Comparison of ENCODE assay signal across 22 mouse cellular contexts in genomic region chr1:143265216-143265615, GRCm38 (mm10).
A peak's percentile ranks its signal among the peaks of the same experiment; 100 is the strongest.
DNase-seq lines count a peak whose midpoint lies in the region; ATAC-seq and TF ChIP-seq lines count a peak whose summit lies in the region.
"Had no signal": no experiment of that assay in that cellular context is flagged by ENCODE, and none has a peak within 500 bp of the region (broad histone marks: within the 10 kb centered on the region; RNA-seq: fewer than 3 reads in every experiment).

No protein-coding gene starts in this region.

- peak; percentile 31; the same call in 1 of the 2 replicates for ATAC-seq in midbrain, embryonic 11.5 days (ENCODE audit: low FRiP score)
- ATAC-seq in midbrain, postnatal 0 days (ENCODE audit: low FRiP score), result no peak
- ATAC-seq in midbrain, embryonic 14.5 days (ENCODE audit: low FRiP score, low TSS enrichment), result peak; percentile 79
- ATAC-seq: hindbrain, postnatal 0 days; intestine, embryonic 16.5 days; liver, embryonic 12.5 days had no signal

- no peak overlapping the region for H3K9ac ChIP-seq in midbrain, embryonic 11.5 days (ENCODE audit: low read length)
- H3K9ac ChIP-seq in midbrain, postnatal 0 days (replicated peaks; ENCODE audit: low read length, poor library complexity, severe bottlenecking), result no peak overlapping the region
- no peak overlapping the region for H3K9ac ChIP-seq in CH12.LX (ENCODE audit: insufficient read depth, low read depth)
- H3K9ac ChIP-seq in midbrain, embryonic 14.5 days (replicated peaks; ENCODE audit: low read length), result no peak overlapping the region
- H3K9ac ChIP-seq: heart, embryonic 15.5 days; limb, embryonic 13.5 days; liver, embryonic 12.5 days had no signal

- WGBS in midbrain, embryonic 11.5 days, result 72% methylated on average over 4 of the region's 4 CpGs
- WGBS in midbrain, postnatal 0 days, result 45% methylated on average over 4 of the region's 4 CpGs
- WGBS in midbrain, embryonic 14.5 days, result 42% methylated on average over 4 of the region's 4 CpGs

- no peak overlapping the region for H3K4me2 ChIP-seq in midbrain, embryonic 11.5 days
- no peak overlapping the region for H3K4me2 ChIP-seq in midbrain, postnatal 0 days (ENCODE audit: low read depth, low read length, poor library complexity, severe bottlenecking)
- no peak overlapping the region; the same call in 1 of the 2 replicates for H3K4me2 ChIP-seq in CH12.LX (ENCODE audit: insufficient read depth, low read depth, poor library complexity, severe bottlenecking)
- no peak overlapping the region for H3K4me2 ChIP-seq in midbrain, embryonic 14.5 days (ENCODE audit: low read length)
- H3K4me2 ChIP-seq: heart, embryonic 15.5 days; limb, embryonic 13.5 days; liver, embryonic 12.5 days had no signal

- TF ChIP-seq EP300 in CH12.LX (IDR thresholded peaks at IDR 0.05; ENCODE audit: low read length), result no peak

- H3K4me1 ChIP-seq in midbrain, embryonic 11.5 days (ENCODE audit: control insufficient read depth, insufficient read depth, low read length), result no peaks in the 10 kb centered on the region
- H3K4me1 ChIP-seq in midbrain, postnatal 0 days (ENCODE audit: insufficient read depth, low read length), result no peaks in the 10 kb centered on the region
- H3K4me1 ChIP-seq in CH12.LX (ENCODE audit: control insufficient read depth in 1 of 2, insufficient read depth in 2 of 2), result peaks cover 0 to 7% of the 10 kb centered on the region in 2 experiments; a peak in 2 of 4 replicates
- no peaks in the 10 kb centered on the region for H3K4me1 ChIP-seq in midbrain, embryonic 14.5 days (ENCODE audit: control insufficient read depth, insufficient read depth, low read length)
- H3K4me1 ChIP-seq: embryonic facial prominence, embryonic 10.5 days; heart, embryonic 15.5 days; limb, embryonic 13.5 days; liver, embryonic 12.5 days had no signal

- TF ChIP-seq CTCF in midbrain, postnatal 0 days (IDR thresholded peaks at IDR 0.05), result no peak
- no peak for TF ChIP-seq CTCF in CH12.LX (conservative IDR thresholded peaks at IDR 0.05 in 1 of 2, IDR thresholded peaks at IDR 0.05 in 1 of 2; ENCODE audit: low read depth in 2 of 2, low read length in 2 of 2)
- no peak for TF ChIP-seq CTCF in layer of hippocampus, adult 2 months (conservative IDR thresholded peaks at IDR 0.05)

- H3K9me3 ChIP-seq in midbrain, embryonic 11.5 days (ENCODE audit: control insufficient read depth, low read length), result no peaks in the 10 kb centered on the region
- no peaks in the 10 kb centered on the region for H3K9me3 ChIP-seq in midbrain, postnatal 0 days (ENCODE audit: low read length)
- H3K9me3 ChIP-seq in CH12.LX (replicated peaks; ENCODE audit: low read length), result no peaks in the 10 kb centered on the region
- H3K9me3 ChIP-seq in midbrain, embryonic 14.5 days (ENCODE audit: control insufficient read depth, low read length), result no peaks in the 10 kb centered on the region
- H3K9me3 ChIP-seq: embryonic facial prominence, embryonic 10.5 days; heart, embryonic 15.5 days; limb, embryonic 13.5 days had no signal

- no peaks in the 10 kb centered on the region for H3K36me3 ChIP-seq in midbrain, embryonic 11.5 days (ENCODE audit: control insufficient read depth, insufficient read depth, low read length)
- no peaks in the 10 kb centered on the region for H3K36me3 ChIP-seq in midbrain, postnatal 0 days (ENCODE audit: insufficient read depth, low read length)
- no peaks in the 10 kb centered on the region for H3K36me3 ChIP-seq in CH12.LX (replicated peaks in 1 of 2; ENCODE audit: control insufficient read depth in 1 of 2, insufficient read depth in 1 of 2, low read length in 1 of 2)
- H3K36me3 ChIP-seq in midbrain, embryonic 14.5 days (ENCODE audit: control insufficient read depth, insufficient read depth, low read length), result no peaks in the 10 kb centered on the region
- H3K36me3 ChIP-seq: embryonic facial prominence, embryonic 10.5 days; heart, embryonic 15.5 days; limb, embryonic 13.5 days; liver, embryonic 12.5 days had no signal

- H3K4me3 ChIP-seq in midbrain, embryonic 11.5 days (ENCODE audit: low read depth, low read length), result no peak overlapping the region
- H3K4me3 ChIP-seq in midbrain, postnatal 0 days (ENCODE audit: low read depth, low read length), result no peak overlapping the region
- H3K4me3 ChIP-seq in CH12.LX (replicated peaks in 1 of 3; ENCODE audit: low read depth in 2 of 3, low read length in 2 of 3, poor library complexity in 1 of 3), result no peak overlapping the region
- no peak overlapping the region for H3K4me3 ChIP-seq in midbrain, embryonic 14.5 days (replicated peaks; ENCODE audit: low read depth, low read length)
- no peak overlapping the region for H3K4me3 ChIP-seq in layer of hippocampus, adult 2 months
- H3K4me3 ChIP-seq: embryonic facial prominence, embryonic 10.5 days; heart, embryonic 15.5 days; limb, embryonic 13.5 days; liver, embryonic 12.5 days had no signal

- TF ChIP-seq POLR2A in CH12.LX (IDR thresholded peaks at IDR 0.05; ENCODE audit: low read depth, low read length), result no peak

- in situ Hi-C loops in CH12.LX (cut with MboI; ENCODE audit: low pct_ligation_motif_present, low pct_unique_long_range_greater_than_20kb, low sequenced_read_pairs), result no loop called here

- no peak for DNase-seq in midbrain, embryonic 11.5 days (ENCODE audit: low spot score, missing footprints)
- no peak for DNase-seq in midbrain, postnatal 0 days (ENCODE audit: low spot score)
- DNase-seq in CH12.LX (ENCODE audit: extremely low read depth) (peak; percentile 59), ES-CJ7 (ENCODE audit: low read depth, low spot score) (peak; percentile 74)
- peak; percentile 76 for DNase-seq in midbrain, embryonic 14.5 days
- no peak for DNase-seq in adrenal gland, adult (ENCODE audit: inconsistent age in 2 of 2, low spot score in 1 of 2)
- no peak for DNase-seq in layer of hippocampus, adult 2 months (ENCODE audit: low spot score in 2 of 2)
- DNase-seq: adrenal gland, postnatal 25 days; cerebellum, adult 9-10 months; gastrocnemius, postnatal 36 days; heart, postnatal 36 days; kidney, postnatal 25 days; lung, adult 18-20 months; lung, postnatal 10 days; thymus, adult 2 months; thymus, postnatal 4 days had no signal

- H3K79me2 ChIP-seq in CH12.LX (replicated peaks; ENCODE audit: control insufficient read depth, extremely low read depth, insufficient read depth, poor library complexity, severe bottlenecking), result no peaks in the 10 kb centered on the region

- H3K27me3 ChIP-seq in midbrain, embryonic 11.5 days (ENCODE audit: control insufficient read depth, insufficient read depth, low read length), result no peaks in the 10 kb centered on the region
- H3K27me3 ChIP-seq in midbrain, postnatal 0 days (ENCODE audit: insufficient read depth, low read length), result no peaks in the 10 kb centered on the region
- H3K27me3 ChIP-seq in CH12.LX (replicated peaks), result no peaks in the 10 kb centered on the region
- H3K27me3 ChIP-seq in midbrain, embryonic 14.5 days (ENCODE audit: control insufficient read depth, insufficient read depth, low read length), result no peaks in the 10 kb centered on the region
- H3K27me3 ChIP-seq: heart, embryonic 15.5 days; limb, embryonic 13.5 days; liver, embryonic 12.5 days had no signal

- no peak for TF ChIP-seq RAD21 in CH12.LX (IDR thresholded peaks at IDR 0.05; ENCODE audit: low read depth, low read length)

- dilution Hi-C loops in CH12.LX (cut with MboI; ENCODE audit: extremely low pct_ligation_motif_present, extremely low pct_unique_long_range_greater_than_20kb, low sequenced_read_pairs), result no loop called here

- no peak overlapping the region for H3K27ac ChIP-seq in midbrain, embryonic 11.5 days (ENCODE audit: low read depth, low read length)
- H3K27ac ChIP-seq in midbrain, postnatal 0 days (ENCODE audit: low read depth, low read length), result no peak overlapping the region
- H3K27ac ChIP-seq in CH12.LX (ENCODE audit: insufficient read depth, low read depth), result no peak overlapping the region
- peak overlapping the region; percentile 58 for H3K27ac ChIP-seq in midbrain, embryonic 14.5 days (replicated peaks; ENCODE audit: low read depth, low read length)
- no peak overlapping the region for H3K27ac ChIP-seq in layer of hippocampus, adult 2 months
- H3K27ac ChIP-seq: embryonic facial prominence, embryonic 10.5 days; heart, embryonic 15.5 days; hindbrain, postnatal 0 days; limb, embryonic 13.5 days; liver, embryonic 12.5 days had no signal

TF ChIP-seq in CH12.LX, 34 proteins besides CTCF, POLR2A, EP300 and RAD21:
- no peak for TF ChIP-seq ETS1 (conservative IDR thresholded peaks at IDR 0.05; ENCODE audit: low read depth, low read length)

Comparison
In these comparisons a context has a peak if more than half of its experiments do, and no peak if none do; other contexts are left out.
1. DNase-seq: peak in CH12.LX (single experiment), ES-CJ7 (single experiment) and midbrain, embryonic 14.5 days (single experiment); none in midbrain, embryonic 11.5 days (single experiment), midbrain, postnatal 0 days (single experiment), adrenal gland, adult (0 of 2) and layer of hippocampus, adult 2 months (0 of 2).